Mouse (Mus musculus): ENCODE data around the gene Fgd3.

Fgd3 gene

DNA sequence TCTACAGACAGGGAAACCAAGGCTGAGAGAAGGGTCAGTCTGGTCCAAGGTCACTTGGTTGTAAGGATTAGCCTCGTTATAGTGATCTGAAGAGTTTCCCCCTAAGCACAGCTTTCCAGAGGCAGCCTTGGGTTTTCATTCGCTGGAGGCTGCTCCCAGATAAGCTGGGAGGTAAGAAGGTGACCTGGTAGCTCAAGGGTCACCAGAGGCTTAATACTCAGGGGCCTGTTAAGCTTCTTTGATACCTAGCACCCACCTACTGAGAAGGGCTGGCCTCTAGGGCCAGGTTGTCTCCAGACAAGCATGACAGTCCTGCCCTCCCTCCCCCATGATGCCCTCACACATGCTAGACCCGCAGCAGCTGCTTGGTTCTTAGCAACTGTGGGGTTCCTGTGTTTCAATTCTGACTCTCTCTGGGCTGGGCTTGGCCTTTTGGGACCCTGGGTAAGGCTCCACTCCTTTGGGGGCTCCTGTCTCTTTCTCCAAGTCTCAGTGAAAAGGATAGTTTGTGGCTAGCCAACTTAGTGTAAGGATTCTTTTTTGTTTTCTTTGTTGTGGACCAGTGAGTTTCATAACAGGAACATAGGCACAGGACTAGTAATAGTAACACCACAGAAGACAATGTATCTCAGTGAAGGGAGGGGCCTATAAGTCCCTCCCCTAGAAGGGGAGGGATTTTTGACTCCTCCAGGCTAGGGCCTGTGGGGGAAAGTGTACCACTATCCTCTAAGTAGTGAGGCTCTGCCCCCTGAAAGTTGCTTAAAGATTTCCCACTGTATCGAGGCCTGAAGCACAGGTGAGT is 69.2 kb downstream of the Fgd3 start:
- ATAC-seq (ENCODE audit: insufficient number of reproducible peaks, low FRiP score, low TSS enrichment), result no peak

DNA sequence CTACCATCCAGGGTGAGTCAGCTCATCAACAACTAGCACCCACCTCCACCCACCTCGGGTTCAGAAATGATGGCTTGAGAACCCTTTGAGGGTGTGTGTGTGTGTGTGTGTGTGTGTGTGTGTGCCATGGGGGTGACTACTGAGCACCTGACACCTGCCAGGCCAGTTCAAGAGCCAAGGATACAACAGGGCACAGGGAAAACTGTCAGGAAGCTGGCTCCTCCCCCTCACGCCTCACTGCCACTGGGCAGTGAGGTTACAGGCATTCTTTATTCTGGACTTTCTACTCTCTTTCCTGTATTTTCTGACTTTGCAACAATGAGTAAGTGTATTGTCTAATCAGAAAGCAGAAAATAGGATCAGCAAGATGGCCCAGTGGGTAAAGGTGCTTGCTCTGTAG is 70.5 kb downstream of the Fgd3 start:
- no peak for ATAC-seq (ENCODE audit: insufficient number of reproducible peaks, low FRiP score, low TSS enrichment)

DNA sequence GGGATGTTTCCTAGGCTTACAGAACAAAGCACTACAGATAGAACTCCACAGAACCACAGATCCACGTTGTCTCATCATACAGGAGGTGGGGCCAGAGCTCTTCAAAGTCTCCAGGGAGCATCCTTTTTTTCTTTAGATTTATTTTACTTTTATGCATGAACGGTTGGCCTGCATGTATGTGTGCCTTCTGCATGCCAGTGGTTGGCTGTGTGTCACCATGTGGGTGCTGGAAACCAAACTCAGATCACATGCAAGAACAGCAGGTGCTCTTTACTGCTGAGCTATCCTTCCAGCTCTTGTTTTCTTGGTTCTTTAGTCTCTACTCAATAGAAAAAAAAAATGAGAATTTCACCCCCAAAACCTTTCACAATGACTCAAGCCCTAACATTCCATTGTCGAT is 71.2 kb downstream of the Fgd3 start:
- no peak for ATAC-seq (ENCODE audit: insufficient number of reproducible peaks, low FRiP score, low TSS enrichment)

DNA sequence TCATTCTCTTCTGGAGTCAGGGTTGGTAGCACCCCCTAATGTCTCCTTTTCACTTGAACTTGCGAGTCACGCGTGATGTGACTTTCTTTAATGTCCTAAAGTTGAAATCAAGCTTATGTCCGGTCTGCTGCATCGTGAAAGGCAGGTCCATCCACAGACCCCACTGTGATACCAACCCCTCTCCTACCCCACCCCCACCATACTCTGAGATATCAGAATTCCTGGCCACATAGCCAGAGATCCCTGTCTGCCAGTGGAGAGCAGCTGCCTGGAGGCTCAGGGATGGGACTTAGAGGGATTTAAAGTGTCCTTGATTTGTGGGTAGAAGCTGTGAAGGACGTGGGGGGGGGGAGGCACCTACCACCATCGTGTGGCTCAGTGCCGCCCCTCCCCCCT is 71.6 kb downstream of the Fgd3 start, which contains the start of gene Susd3:
Gene Susd3, minus strand, starts transcription at position 240 of the 396 bp plus-strand sequence.
- ATAC-seq (ENCODE audit: insufficient number of reproducible peaks, low FRiP score, low TSS enrichment), result no peak

DNA sequence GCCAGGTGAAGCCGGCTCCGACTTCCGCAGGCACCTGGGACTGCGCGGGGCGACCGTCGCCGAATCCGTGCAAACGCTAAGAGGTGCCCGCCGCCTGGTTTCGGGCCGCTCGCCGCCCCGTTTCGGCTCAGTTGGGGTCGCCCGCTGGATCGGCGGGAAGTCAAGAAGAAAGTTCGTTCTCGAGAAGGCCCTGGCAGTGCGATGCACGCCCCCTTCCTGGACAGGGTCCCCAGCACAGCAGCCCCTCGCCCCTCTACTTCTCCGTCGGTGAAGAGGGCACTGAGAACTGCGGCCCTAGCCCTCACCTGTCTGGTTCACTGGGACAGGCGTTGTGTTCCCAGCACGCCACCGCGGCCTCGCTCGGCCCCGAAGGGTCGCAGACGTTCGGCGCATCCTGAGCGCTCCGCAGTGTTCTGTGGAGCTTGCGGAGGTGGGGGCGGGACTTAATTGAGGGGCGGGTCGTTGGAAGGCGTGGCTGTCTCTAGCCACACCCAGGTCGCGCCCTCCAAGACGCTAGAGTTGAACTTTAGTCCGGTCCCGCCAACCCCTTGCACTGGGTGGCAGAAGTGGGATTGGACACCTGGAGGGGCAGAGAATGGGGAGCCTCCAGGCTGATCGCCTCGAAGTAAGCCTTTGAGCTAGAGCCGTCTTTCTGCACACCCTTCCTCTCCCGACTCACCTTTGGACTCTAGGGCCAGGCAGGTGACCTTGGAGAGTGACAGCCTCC is 72.2 kb downstream of the Fgd3 start:
- no peak for ATAC-seq (ENCODE audit: insufficient number of reproducible peaks, low FRiP score, low TSS enrichment)

DNA sequence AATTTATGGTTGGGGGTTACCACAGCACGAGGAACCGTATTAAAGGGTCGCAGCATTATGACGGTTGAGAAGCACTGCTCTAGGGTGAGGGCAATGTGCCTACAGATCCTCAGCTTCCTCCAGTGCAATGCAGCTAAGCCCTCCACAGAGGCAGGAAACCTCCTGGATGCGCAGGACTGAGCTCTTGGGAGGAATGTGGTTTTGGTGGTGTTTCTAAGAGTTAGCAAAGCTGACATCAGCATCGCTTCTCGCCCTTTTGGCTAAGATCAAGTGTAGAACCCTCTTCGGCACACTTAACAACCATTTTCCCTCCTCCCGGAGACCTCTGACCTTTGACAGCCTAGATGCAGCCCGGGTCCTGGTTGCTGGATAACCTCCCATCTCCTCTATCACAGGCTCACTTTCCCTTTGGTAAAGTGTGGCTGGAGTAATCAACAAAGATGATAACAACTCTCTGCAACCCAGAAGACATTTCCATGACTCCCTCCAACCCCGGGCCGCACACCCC is 72.8 kb downstream of the Fgd3 start:
- ATAC-seq (ENCODE audit: insufficient number of reproducible peaks, low FRiP score, low TSS enrichment), result no peak

DNA sequence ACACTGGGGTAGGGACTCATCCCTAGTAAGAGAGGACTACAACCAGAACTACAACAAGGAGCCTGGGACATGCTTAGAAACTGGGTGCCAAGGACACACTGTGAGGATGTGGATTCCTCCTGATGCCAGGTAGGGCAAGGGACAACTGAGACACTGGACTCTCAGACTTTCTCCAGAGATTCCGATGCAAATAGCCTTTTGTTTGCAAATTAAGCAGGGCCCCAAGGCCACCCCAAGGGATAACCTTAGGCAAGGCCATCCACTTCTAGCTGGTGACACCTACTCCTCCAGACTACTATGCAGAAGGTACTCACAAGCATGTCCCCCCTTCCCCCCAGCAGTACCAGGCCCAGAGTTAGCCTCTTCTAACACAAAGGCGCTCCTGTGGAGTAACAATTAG is 73.5 kb downstream of the Fgd3 start:
- no peak for ATAC-seq (ENCODE audit: insufficient number of reproducible peaks, low FRiP score, low TSS enrichment)

DNA sequence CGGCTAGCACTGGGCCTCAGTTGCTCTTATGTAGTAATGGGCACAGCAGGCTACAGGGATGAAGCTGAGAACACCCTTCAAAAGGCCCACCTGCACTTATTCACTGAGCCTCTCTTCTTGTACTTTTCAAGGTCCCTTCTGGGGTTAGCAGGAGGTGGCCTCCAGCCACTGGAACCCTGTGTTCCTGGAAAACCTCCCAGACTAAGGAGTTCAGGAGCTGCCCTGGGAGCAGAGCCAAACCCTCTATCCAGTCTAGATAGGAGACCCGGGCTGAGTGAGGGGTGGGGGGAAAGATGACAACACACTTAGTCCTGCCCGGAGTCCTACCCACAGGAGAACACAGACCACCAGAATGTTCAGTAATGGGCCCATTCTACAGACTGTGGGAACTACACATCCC is 74.1 kb downstream of the Fgd3 start:
- no peak for ATAC-seq (ENCODE audit: insufficient number of reproducible peaks, low FRiP score, low TSS enrichment)

DNA sequence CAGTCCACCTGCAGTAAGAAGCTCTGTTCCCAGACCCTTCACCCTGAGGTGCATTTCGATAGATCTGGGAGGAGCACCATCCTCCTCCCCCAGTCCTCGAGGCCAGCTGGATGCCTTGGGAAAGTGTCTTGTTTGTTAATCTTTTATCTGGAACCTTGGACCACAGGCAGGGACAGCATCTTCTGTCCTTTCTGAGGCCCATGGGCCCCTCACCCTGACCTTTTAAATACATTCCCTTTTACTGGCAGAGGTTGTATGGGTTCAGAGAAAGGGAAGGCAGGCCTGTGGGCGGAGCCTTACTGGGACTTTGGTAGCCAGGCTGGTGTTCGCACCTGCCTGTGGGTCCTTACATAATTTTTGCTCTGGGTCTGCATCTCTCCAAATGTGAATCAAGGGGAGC is 74.9 kb downstream of the Fgd3 start:
- ATAC-seq (ENCODE audit: insufficient number of reproducible peaks, low FRiP score, low TSS enrichment), result no peak

DNA sequence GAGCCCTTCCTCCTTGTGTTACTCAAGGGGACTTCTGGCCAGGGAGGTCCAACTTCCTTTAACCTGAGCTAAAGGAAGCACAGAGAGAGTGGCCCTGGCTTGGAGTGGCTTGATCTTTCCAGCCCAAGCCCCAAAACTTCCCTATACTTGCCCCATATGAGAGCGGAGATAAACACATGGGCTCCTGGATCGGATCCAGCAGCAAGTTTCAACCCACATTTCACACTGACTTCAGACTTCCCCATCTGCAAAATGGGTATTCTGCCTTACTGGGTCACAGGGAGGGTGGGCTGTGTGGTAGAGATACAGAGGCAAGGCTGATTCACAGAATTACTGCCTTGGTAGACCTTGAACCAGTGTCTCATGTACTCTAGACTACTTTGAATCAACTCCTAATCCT is 76.6 kb downstream of the Fgd3 start:
- no peak for ATAC-seq (ENCODE audit: insufficient number of reproducible peaks, low FRiP score, low TSS enrichment)

DNA sequence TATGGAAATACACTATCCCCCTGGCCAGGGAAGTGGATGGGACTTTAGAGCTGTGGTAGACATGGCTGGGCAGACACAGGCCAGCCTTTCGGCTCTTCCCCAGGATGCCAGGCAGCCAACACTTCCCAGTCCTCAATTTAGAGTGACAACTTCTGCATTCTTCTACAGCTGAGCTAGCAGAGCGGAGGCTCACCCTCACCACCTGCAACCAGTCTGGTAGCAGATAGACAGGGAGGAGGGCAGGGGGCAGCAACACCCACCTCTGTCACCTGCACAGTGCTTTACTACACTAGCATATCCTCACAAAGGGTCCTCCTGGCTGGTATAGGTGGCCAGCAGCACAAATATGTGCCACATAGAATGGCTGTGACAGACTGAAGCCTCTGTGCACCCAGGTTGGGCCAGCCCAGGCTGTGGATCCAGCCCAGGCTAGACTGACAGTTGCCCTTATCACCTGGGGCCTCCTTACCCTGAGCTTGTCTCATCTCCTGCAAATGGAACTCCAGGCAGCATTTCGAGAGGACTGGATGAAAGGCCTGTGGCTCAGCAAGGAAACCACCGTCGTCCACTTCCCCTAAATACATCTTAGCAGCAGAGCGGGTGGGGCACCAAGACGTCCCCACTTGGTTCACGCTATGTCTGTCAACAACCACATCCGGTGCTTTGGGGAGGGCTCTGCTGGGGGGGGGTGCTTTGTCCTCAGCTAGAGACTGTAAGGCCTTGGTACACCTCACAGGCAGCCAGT is 77.6 kb downstream of the Fgd3 start:
- no peak for ATAC-seq (ENCODE audit: insufficient number of reproducible peaks, low FRiP score, low TSS enrichment)

DNA sequence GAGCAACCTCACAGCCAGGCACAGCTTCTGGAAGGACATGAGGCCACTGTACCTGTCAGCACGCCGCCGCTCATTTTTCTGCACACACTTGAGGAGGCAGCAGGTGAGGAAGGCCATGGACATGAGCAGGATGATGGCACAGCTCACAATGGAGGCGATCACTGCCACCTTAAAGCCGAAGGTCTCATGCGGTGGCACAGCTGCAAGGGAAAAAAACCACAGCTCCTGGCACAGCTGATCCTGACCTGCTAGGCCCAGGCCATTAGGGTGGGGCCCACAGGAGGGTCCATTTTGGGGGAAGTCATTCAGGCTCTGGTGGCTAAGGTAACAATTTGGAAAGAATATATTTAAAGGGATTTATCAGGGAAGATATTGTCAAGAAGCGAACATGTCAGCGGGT is 81.4 kb downstream of the Fgd3 start:
- ATAC-seq (ENCODE audit: insufficient number of reproducible peaks, low FRiP score, low TSS enrichment), result no peak

DNA sequence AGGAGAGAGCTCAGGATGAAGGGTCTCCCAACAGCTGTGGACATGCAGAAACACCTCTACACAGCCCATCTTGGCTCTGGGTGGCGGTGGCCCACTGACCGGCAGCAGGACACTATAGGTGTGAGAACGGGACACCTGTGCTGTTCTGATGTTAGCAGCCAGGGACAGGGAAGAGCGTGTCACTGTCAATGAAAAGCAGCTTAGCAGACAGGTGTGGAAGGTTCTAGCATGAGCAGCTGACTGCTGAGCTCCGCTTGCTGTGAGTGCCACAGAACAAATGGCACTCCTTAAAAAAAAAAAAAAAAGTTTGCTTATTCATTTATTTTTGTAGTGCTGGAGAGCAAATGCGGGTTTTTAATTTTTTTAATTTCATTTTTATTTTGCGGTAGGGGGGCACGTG is 82.5 kb downstream of the Fgd3 start:
- no peak for ATAC-seq (ENCODE audit: insufficient number of reproducible peaks, low FRiP score, low TSS enrichment)

DNA sequence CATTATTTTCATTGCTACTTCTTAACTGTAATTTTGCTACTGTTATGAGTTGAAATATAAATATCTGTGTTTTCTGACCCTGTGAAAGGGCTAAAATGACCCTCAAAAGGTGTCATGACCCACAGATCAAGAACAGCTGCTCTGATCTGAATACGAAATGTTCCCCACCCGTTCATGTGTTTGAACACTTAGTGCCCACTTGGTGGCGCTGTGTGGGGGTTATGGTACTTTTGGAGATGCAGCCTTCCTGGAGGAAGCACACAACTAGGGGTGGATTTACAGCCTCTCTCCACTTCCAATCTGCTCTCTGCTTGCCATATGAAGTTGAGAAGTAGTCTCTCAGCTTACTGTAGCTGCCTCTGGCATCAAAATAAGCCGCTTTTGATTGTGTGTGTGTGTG is 85.4 kb downstream of the Fgd3 start:
- no peak for ATAC-seq (ENCODE audit: insufficient number of reproducible peaks, low FRiP score, low TSS enrichment)

DNA sequence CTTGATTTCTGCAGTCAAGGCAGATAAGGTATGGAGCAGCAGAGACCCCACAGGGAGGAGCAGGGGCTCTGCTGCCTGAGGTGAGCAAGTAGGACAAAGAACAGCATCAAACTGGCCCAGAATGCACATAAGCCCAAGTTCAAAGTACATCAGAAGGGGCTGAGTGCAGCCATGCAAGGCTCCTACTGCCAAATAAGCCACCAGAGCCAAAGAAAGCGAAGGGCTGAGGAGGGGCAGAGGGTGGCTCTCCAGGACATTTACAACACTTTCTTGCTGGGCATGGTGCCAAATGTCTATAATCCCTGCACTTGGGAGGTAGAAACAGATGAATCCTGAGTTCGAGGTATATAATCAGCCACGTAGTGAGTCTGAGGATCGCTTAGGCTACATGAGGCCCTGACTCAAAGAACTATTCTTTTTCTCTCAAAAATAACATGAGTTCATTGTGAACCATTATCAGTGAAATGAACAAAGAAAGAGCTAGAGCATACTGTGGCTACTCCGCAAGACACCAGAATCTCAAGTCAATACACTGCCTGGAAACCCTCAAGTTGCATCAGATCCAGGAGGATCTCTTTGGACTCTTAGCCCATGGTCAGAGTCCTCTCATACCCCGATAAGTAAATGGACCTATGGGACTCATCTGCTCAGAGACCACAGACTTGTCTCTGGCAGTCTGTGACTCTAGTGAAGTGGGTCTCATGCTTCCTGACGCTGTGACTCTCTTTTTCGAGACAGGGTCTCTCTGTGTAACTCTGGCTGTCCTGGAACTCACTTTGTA is 86.1 kb downstream of the Fgd3 start:
- no peak for ATAC-seq (ENCODE audit: insufficient number of reproducible peaks, low FRiP score, low TSS enrichment)

DNA sequence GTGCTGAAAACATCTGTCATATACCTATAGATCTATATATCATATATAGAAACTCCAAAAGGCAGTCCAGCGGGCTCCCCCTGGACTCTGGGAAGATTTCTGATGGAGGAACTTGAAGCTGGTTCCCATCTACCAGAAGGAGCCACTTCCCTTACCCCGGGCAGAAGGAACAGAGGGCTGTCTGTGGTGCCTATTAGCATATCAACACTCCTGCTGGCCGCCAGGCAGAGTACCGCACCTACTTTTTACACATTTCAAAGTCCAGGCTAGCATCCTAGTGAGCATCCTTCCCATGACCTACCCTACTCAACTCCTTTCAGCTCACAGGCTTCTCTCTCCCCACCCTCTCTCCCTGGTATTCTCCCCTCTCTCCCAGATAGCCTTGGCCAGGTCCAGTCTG is 94.5 kb downstream of the Fgd3 start:
- ATAC-seq (ENCODE audit: insufficient number of reproducible peaks, low FRiP score, low TSS enrichment), result no peak

DNA sequence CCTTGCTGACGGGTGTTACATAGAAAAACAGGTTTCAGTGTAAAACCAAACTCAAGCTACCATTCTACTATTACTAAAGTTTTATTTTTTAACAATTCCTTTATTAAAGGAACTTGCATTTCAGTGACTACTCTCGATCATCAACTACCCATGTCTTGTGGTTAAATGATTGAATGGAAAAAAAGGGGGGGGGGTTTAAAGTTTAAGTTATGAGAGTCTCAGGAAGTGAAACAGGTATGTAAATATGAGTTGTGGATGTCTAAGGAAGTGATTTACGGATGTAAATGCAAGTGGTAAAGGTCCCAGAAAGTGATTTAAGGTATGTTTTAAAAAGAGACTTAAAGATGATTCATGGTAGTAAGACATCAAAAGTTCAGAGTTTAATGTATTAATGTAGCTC is 95.0 kb downstream of the Fgd3 start:
- no peak for ATAC-seq (ENCODE audit: insufficient number of reproducible peaks, low FRiP score, low TSS enrichment)

DNA sequence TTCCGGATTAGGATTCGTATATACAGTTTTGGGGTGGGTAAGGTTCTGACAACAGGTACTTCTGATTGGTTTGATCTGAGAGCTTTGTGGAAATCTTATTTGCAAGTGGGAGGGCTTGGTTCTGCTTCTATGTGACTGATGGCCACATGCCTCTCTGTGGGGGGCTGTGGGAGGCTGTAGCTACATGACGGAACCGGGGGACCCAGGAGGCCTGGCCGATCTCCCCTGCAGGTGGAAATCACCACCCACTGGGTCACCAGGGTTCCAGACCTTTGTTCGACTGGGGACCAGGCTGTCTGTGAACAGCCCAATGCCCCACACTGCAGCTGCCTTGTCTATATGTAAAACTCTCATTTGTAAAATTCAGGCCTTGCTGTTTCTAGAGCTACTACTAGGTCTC is 95.4 kb downstream of the Fgd3 start:
- no peak for ATAC-seq (ENCODE audit: insufficient number of reproducible peaks, low FRiP score, low TSS enrichment)

DNA sequence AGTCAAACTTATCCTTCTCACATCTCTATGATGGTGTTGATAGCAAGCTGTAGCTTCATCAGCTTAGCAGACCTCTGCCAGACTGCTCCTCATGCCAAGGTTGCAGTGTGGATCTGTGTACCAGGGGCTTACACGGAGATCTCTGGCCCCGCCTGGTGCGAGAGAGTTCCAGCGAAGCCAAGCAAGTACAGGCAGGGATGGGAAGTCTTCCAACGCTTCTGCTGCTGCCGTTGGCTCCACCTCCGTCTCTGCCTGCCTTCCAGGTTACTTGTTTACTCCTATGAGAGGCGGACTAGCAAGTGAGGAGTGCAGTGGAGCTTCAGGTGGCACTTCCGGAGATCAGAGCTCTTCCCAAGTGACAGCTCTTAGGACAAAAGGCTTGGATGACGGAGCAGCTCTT is 95.8 kb downstream of the Fgd3 start:
- no peak for ATAC-seq (ENCODE audit: insufficient number of reproducible peaks, low FRiP score, low TSS enrichment)

DNA sequence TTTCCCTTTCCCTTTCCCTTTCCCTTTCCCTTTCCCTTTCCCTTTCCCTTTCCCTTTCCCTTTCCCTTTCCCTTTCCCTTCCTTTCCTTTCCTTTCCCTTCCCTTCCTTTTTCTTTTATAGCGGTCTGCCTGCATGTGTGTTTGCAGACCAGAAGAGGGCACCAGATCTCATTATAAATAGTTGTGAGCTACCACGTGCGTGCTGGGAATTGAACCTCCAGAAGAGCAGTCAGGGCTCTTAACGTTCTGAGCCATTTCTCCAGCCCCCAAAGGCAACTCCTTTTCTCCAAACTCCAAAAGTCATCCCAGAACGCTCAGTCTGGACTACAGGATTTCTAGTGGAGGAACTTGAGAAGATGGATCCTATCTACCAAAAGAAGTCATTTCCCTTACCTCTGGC is 99.2 kb downstream of the Fgd3 start:
- ATAC-seq (ENCODE audit: insufficient number of reproducible peaks, low FRiP score, low TSS enrichment), result no peak
